Mouse (Mus musculus) bone marrow, adult 2 months (tissue): ENCODE results near the gene Dync1i1.

Experiments
- CTCF ChIP-seq: fragments of 200-500 bp; IDR thresholded peaks from 2 replicates; pipeline ENCODE4 v1.5.1; 2011; ENCODE audit warnings: low read length, control low read depth; ENCODE audit not compliant: control insufficient read depth, insufficient read depth
- POLR2A ChIP-seq: fragments of 200-500 bp; IDR thresholded peaks from 2 replicates; pipeline ENCODE4 v1.6.1; 2011; ENCODE audit warnings: low read depth, mild to moderate bottlenecking, control low read depth, low read length, borderline replicate concordance; ENCODE audit not compliant: control insufficient read depth

GRCm38 (mm10) chr6:5966376-5966775 lies 240.9 kb downstream of the Dync1i1 start:
- TF ChIP-seq CTCF (no peak), POLR2A (no peak)
